Mouse (Mus musculus) ES-CJ7 (cell line): Measurements from ENCODE around the gene Foxp1.

Source experiments
- DNase-seq: peaks from one replicate; pipeline ENCODE4 v3.0.0; 2011; ENCODE audit warnings: low read depth, low spot score

The Foxp1 gene

DNA sequence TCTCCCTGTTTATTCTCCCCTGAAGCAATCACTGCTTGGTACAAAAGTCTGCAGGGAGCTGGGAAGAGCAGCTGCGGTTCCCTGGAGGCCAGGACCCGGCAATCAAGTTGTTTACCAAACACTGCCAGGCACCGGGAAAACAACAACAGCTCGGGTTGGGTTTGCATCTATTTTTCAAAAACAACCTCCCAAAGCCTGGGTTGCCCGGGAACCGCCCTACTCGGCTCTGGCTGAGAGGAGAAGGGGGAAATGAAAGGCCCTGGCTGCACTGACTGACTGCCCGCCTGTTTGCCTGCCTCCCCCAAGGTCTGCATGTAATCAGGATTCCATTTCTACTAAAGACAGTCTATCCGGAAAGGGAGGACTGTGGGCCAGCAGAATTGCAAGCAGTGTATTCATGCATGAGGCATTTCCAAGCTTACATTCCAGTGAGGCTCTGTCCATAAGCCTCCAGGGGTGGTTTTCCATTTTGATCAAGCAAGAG, 82.6 kb downstream of the Foxp1 start:
- no peak for DNase-seq

DNA sequence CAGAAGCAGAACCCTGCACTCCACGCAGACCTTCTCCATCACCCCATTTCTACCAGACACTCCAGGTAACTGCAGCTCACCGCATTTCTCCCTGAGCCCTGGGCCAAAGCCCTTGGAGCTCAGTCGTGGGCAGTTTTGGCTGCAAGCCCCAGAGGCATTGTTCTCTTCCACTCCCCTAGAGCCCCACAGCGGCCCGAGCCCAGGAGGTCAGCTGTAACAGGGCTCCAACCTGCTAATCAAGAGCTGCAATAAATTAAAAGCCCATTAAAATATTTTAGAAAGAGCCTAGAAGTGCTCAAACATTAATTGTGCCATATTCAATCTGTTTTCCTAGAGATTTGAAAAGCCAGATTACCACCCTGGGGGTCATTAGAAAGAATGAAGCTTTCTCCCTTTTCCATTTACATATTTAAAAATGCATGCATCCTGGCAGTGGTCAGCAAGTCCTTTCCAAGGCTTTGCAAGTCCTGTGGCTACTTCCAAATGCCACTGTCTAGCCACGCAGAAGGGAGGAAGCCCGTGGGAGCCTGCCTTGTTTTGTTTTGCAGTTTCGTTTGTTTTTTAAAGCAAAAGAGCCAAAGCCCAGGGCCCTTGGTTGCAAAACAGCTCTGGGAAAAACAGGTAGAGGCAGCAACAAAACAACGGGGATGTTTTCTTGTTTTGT, 83.2 kb downstream of the Foxp1 start:
- no peak for DNase-seq

DNA sequence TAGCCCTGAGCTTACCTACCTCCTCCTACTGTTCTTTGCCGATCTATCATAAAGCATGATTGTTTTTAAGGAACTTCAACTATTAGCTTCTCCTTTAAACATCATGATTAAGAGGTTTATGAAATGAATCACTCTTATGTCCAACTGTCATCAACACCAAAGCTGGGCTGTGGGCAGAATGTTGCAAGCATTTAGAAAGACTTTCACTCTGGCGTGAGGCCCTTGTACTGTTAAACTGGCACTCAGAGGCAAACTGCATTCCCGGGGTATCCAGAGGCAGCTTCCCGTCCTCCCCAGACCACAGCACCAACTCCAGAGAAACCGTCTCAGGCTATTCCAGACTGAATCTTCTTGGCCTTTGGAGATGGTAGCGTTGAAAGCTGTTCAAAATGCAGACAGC, 86.2 kb downstream of the Foxp1 start:
- DNase-seq: no peak

DNA sequence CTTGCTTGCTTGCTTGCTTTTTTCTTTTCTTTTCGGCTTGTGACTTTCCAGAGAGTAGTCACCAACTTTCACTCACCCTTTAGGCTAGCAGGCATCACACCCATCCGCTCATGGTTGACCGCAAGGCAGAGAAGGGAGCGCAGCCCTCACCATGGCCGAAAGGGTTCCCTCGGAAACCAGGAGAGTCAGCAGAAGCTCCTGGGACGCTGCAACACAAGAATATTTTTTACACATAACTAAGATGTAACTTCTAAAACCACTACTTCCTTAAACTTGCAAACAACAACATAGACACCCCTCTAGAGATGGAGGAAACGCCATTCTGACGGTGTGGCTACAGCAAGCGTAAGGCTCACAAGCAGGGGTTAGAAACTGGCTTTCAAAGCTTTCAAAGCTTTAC, 87.4 kb downstream of the Foxp1 start:
- DNase-seq: no peak

DNA sequence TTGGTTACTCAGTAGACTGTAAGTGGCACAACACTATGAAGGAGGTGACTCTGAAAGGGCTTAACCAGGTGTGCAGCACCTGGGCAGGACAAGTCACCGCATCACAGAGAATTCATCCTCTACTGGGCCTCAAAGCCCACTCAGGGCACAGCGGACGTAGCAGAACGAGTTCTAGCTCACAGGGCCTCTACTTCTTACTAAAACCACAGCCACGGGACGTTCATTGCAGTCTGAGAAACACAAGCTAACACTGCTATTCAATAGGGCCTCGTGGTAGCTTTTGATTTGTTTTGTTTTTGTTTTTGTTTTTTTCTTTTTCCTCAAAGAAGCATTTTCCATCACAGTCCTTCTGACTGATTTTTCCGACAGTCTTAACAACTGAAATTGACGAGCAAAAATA, 89.5 kb downstream of the Foxp1 start:
- DNase-seq: no peak

DNA sequence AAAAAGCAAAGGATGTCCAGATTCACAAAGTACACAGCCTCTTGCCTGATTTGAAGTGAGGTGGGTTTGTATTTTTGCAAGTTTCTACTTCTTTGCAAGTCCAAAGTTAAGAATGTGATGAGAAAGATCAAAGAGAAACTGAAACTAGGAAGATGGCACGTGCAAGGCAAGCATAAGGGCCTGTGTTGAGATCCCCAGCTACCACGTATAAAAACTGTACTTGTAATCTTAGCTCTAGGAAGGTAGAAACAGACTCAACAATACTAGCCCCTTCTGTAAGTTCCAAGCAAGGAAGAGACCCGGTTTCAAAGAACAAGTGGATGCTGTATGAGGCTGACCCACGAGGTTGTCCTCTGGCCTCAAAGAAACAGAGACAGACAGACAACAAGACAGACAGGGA, 90.6 kb downstream of the Foxp1 start:
- no peak for DNase-seq

DNA sequence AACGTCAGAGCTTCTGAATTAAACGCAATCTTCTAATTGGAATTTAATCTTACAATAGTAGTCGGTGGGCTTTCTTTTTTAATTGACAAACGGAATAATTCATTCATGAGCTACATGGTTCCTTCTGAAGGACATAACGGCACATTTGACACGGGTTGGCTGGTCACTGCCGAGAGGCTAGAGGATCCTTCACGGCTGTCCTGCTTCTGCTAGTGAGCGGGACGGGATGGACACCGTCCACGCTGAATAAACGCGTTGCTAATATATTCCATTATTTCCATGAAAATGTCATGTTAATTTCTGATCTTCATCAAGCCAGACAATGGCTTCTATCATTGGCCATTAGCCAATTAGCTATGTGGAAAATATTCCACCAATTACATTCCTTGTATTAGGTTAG, 92.0 kb downstream of the Foxp1 start:
- DNase-seq: no peak

DNA sequence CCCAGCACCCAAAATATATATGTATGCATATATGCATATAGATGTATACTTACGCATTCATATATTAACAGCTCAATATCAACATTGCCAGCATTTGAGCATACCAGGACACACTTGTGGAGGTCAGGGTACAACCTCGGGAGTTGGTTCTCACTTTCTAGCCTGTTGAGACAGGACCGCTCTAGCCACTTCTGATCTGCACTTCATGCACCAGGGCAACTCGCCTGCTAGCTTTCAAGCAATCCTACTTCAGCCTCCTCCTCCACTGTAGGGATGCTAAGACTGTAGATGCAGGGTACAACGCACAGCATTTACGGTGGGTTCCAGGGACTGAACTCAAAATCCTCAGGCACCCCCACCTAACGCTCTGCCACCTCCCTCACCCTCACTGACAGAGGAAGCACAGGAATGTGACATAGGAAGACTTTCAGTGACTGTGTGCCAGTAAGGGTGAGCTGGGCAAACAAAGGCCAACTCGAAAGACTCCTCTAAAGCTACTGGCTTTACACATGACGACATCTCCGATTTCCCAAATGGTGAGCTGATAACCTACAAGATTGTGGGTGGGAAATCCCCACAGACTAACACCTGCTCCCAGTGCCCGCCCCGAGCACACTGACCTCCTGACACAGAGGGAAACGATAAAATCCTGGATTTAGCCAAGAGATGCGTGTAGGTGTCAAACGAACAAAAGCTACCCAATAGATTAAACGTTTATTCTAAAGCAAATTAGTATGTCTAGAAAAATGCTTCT, 93.0 kb downstream of the Foxp1 start:
- no peak for DNase-seq

DNA sequence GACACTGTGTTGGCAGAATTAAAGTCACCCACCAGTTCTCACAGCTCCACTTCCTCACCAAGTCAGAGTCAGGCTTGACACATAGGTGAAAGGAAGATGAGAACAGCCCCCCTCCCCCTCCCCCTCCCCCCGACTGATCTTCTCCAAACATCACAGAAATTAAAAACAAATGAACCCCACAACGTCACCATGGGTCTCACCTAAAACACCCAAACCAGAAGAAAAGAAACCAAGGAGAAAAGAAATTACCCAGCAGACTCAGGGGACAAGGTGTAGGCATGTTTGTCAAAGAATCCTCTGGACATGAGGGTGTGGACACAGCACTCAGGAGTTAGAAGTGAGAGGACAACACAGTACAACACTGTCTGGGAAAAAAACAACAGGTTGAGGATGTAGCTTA, 93.6 kb downstream of the Foxp1 start:
- no peak for DNase-seq

DNA sequence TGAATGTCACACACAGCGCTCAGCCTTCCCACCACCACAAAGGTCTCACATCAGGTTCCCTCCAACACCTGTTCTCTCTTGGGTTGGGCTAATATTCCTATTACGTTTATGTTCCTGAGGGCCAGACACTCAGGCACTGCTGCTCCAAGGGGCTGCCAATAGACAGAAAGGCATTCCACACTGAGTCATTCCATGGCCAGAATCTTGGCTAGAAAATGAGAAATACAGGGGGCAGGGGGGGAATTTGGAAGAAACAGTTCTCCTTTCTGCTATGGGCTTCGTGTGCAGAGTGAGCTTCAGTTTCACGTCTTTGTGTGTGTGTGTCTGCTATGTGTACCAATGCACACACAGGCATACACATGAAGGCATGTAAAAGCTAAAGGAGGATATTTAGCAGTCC, 95.2 kb downstream of the Foxp1 start:
- no peak for DNase-seq

DNA sequence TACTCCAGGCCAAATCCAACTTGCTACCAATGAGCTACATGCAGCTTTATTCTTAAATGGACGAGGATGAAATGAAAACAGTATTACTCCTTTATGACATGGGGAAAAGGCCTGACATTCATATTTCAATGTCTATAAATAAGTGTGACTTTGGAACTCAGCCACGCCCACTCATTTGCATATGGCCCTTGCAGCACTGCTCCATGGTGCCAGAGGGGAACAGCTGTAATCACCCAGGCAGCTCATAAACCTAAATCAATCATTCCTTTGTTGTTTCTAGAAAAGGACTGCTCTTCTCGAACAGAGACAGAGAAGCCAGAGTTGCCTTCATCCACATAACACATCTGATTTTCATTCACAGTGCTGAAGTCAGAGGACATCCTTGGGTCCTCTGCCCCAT, 97.5 kb downstream of the Foxp1 start:
- DNase-seq: no peak

DNA sequence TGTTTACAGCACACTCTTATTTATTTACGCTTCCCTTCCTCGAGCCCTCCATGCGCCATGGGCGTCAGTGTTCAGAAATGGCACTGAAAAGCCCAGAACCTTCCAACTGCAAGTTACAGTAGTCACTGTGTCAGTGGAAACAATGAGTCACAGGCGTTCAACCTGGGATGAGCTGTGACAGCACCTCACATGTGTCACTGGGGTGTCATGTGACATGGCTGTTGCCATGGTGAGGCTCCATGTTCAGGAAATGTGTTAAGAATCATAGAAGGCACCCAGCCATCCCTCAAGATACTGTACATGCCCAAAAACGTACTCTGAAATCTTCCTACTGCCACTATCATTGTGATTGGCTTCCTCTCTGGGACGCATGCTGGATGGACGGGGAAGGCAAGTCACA, 101.9 kb downstream of the Foxp1 start:
- no peak for DNase-seq

DNA sequence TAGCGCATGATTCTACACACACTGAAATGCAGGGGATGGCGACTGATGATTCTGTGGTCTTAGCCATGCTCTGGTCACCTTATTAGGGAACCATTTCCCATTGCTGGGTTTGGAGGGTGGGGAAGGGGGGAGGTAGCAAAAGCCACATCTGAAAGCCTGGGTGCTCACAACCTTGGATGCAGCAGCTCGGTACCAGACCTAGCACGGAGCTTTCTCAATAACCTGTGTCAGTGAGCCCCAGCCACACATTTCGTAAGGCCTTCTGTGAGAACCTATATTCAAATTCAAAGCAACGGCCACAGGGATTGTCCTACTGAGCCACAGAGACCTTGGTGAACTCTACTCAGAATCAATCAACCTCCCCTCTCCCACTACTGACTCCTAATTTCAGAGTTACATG, 109.9 kb downstream of the Foxp1 start:
- no peak for DNase-seq

DNA sequence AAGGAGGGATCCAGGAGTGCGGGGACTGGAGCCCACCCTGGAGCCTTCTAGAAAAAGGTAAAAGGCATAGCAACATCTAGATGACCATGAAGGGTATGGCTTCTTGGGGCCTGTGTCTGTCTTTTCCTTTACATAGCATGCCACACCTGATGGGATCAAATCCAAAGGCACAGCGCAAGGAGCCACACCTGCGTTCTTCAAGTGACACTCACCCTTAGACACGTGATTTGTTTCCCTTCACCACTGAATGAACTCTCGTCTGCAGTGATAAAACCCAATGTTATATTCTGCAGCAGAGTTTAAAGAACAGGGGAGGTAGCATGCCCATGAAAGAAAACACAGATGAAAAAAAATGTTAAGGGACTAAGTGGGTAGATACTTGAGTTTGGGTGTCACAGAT, 112.9 kb downstream of the Foxp1 start:
- no peak for DNase-seq

DNA sequence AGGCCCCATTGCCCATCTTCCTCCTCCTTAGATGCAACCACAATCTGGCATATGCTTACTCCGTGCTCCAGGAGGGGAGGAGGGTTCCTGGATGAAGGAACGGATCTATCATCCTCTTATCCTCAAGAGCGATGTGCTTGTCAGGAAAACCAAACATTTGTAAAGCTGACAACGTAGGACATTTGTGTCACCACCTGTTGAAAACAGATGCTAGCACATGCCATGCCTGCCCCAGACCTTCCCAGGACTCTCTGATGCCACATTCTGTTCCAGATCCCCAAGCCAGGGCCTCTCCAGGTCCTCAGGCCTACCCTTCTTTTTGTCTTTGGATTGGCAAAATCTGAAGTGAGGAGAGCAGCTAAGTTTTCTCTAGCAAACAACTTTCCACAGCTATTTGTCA, 113.6 kb downstream of the Foxp1 start:
- DNase-seq: no peak

DNA sequence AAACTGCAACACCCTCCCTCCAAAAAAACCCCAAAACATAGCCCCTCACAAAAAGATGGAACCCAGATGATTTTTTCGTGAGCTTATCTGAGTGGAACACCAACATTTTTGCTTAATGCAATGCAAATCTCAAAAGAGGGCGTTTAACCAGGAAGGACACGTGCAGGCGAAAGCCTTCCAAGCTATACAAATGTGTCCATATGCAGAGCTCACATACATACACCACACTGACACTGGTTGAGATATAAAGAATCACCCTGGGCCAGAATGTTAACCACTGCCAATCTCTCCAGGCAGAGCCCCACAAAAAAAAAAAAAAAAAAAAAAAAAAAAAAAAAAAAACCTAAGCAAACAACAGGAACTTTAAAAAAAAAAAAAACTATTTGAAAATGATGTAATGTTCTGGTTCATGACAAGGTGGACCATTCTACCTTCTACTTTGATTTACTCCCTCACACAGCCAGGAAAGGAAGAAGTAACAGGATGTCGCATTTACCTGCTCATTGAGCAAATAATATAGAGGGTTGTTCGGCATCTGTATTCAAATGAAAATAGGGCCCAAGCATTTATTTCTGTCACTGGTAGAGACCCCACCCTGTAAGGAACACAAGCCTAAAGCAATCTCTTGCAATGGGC, 118.6 kb downstream of the Foxp1 start:
- DNase-seq: no peak

DNA sequence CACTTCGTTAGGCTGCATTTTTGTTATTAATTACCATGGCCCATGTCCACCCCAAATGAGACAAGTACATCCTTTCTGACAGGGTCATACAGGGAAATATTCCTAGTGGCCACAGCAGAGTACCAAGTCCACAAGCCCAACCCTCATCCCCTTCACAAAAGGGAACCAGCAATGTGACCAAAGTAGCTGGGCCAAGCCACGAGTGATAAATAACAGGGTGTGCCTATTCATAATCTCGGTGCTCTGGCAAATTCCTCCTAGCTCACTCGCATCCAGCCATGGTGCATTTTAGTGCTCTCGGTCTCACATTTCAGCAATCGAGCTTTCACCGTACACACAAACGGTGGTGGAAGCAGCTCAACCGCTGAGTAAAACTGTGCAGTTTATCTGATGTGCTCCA, 119.6 kb downstream of the Foxp1 start:
- no peak for DNase-seq

DNA sequence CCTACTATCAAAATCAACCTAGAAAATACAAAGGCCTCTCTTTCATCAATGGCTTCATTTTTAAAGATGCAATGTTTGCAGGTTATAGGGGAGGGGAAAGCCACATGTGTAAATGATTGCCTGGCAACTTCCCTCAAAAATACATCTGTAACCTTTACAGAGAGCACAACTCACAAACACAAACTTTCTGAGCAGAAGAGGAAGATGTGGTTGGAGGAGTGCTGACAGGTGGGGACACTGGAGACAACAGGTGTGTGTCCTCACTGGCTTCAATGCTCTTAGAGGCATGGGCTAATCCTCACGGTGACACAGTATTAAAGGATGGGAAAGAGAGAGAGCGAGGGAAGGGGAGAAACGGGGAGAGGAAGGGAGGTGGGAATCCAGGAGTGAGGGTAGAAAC, 120.2 kb downstream of the Foxp1 start:
- DNase-seq: no peak

DNA sequence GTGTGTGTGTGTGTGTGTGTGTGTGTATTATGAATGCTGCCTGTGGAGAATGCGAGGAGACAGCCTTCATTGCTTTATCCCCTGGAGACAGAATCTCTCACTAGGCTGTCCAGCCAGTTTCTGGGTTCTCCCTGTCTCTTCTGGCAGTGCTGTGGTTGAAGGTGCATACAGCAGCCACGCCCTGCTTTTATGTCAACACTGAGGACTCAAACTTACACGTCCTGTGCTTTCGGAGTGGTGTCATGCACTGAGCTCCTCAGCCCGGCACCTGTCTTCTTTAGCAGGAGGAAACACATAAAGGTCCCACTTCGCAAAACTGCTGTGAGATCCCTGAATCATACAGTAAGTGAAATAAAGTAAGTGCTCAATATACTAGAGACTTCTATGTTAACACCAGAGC, 120.7 kb downstream of the Foxp1 start:
- no peak for DNase-seq

DNA sequence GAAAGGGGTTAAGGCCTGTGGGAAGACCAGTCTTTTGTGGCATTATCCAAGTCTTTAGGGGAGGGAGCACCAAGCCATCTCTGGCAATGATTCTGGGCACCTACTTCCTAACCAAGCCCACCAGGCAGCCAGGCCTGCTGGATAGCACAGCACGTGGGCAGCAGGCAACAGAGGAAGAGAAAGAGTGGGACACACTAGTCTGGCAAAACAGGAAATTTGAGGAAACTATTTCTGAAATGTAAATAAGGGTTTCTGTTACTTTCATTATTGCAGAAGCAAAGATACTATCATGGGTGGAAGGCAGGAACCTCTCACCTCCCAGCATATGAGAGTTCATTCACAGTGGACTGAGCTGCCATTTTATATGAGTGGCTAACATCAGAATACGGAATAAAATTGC, 121.3 kb downstream of the Foxp1 start:
- no peak for DNase-seq

DNA sequence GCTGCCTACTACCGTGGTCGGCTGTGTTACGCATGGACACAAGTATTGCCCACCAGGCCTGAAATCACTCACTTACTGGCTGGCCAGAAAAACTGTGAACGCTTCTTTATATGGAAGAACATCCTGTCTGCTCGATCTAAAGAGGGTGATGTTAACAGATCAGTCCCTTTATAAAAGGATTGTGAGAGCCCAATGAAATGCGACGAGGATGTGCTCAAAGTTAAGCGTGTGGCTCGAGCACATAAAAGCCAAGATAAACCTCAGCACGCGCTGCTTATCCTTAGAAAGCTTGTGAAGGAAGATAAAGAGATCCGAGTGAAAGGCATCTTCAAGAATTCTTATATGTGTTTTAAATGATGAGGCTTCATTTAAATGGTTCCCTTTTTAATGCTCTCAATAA, 126.8 kb downstream of the Foxp1 start:
- DNase-seq: no peak

DNA sequence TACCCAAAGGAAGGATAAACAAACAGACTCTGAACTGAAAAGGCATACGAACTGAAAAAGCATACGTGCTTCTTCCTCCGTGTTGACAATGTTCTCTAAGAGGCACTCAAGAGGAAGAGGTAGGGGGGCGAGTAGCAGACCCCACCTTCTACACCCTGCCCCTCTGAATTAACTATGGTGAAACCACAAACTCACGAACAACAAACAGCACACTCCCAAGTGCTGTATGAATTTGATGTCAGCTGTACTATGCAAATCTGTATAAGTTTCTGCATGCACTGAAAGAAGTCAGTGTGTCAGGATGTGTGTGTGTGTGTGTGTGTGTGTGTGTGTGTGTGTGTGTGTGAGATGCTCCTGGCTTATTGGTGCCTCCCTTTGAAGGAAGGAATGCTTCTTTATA, 127.7 kb downstream of the Foxp1 start:
- DNase-seq: no peak

DNA sequence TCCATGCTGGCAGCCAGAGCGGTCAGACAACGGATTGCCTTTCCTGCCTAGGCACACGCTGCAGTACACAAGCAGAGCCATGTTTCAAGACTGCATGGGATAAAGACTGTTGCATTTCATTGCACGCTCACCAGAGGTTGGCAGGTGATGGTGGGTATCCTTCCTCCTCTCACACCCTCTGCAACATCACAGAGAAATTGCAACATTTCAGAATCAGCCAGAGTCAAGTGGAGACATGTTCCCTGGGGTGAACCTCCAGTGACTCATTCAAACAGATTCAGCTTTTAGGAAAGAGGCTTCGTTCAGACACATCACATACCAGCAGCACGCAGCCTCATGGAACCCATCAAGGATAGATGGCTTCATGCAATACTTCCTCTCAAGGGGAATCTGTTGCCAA, 130.0 kb downstream of the Foxp1 start:
- no peak for DNase-seq
